Mouse (Mus musculus): ENCODE measurements at regions not wholly inside any gene's neighbourhood (a gene's known extent, or its start where the extent isn't known, plus 50 kb on each side); places are given as distances from the start of the nearest gene placed in this dataset.
"Not testable (repeated sequence)": the region's sequence is repeated elsewhere in the genome, so short reads cannot be mapped to it uniquely, and the experiment has no call there.

- DNase-seq (ENCODE audit: low spot score in 2 of 2), result no peak
Observed at GRCm38 (mm10) chr12:69486903-69487302, 95.9 kb downstream of the Vcpkmt start.

GRCm38 (mm10) chr12:69485652-69486651, 96.9 kb downstream of the Vcpkmt start:
- DNase-seq (ENCODE audit: low spot score in 2 of 2), result peak; percentile 22 to 27

DNA sequence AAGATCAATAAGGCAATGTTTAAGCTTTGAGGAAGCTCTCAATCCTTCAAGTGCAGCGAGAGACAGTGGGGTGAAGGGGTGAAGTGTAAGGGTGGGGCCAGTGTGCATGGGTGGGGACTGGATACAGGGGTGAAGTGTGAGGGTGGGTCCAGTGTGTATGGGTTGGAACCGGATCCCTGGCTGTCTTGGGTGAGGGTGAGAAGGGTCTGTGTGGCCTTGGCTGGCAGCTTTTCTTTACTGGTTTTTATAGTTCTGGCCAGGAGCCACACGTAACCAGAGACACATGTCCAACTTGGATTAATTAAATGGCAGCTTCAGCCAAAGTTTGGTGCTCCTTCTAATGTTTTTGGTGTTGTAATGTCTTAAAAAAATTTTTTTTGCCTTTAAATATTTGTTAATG, 101.4 kb downstream of the Vcpkmt start:
- DNase-seq (ENCODE audit: low spot score in 2 of 2), result no peak

DNA sequence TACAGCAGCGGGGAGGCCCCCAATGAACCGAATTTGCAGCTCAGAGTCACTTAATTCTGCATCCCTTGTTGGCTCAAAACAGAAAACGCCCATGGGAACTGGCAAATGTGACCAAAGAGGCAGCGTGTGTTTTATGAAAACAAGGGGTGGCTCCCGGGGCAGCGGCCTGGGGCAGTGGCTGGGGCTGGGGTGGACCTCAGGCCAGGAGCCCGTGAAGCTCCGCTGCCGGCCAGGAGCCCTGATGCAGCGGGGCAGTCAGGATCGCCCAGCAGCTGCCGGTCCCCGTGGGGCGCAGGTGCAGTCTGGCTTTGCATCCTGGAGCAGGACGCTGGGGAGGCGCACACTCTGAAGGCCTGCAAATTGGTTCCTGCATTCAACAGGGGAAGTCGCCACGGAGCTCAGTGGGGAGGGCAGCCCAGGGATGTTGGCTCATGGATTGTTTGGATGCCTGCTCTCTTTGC, 104.4 kb upstream of the Gm9887 start:
- DNase-seq (ENCODE audit: low spot score in 2 of 2), result no peak

DNA sequence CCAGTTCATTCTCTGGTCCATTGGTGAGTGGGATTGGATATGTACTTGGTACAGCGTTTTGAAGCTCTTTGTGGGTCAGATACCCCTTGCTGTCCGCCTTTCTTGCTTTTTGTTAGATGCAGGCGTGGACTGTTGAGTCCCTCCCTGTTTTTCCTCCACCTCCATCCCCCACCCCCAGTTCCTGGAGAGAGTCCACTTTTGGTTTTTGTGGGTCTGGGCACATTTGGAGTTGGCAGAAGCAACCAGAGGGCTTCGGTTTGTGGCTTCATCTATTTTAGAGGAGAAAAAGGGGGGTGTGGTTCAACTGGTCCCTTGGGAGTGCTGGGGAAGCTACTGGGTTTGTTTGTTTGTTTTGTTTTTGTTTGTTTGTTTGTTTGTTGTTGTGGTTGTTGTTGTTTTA, 103.9 kb upstream of the Gm9887 start:
- DNase-seq (ENCODE audit: low spot score in 2 of 2), result no peak

DNA sequence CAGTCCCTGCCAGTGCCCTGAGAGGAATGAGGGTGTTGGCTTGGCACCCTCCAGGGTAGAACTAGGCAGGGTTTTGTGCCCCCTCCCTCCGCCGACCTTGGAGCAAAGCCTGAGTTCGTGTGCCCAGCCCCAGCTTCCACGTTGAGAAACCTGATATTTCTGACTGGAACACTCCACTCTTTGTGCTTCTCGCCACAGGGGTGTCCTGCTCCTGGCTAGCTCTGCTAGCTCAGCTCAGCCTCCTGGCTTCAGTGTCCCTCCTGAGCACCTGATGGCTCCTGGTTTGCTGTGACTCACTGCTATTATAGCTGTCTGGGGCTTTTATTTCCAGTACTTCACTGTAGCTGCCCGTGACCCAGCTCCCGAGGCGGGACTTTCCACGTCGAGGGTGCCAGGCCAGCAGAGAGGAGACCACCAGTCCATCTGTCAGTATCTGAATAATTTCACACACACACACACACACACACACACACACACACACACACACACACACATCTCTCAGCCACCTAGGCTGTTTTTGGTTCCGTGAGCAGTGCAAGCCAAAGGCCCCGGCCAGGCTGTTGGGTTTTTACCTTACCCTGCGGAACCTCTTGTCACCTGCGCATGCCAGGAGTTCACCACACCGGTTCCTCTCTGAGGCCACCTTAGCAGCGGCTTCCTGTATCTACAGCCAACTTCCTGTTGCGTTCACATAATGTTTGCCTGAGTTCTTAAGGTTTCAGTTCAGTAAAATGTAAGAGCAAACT, 102.8 kb upstream of the Gm9887 start:
- DNase-seq (ENCODE audit: low spot score in 2 of 2), result no peak

DNA sequence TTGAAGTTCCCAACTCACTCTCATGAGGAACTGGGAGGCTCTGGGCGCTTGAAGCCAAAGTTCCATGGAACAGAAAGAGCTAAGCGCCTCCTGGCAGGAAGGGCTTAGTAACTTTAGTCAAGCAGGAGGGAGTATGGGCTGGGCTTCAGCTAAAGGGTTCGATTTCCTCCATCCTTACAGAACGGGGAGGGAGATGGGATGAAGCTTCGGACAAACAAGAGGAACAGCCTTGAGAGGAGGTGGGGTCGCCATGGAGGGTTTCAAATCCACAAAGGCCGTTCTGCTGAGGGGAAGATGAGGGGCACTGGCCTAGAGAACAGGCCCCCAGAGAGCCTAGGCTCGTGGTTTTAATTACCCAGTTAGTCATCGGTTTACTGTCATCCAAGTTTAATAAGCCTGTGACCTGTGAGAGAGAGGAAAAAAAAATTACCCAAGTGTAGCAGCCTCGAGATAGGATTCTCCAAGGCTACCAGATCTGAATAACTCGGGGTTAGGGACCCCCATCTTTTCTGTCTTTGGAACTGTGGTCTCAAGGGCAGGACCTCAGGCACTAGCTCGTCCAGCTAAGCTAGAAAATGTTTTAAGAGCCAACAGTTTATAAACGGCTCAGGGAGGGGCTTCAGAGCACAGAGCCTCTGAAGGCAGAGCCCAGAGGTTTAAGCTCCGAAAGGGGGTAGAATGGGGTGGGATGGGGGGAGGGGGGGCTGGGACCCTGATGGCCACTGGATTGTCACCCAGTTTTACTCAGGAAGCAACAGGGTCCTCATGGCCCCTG, 102.1 kb upstream of the Gm9887 start:
- DNase-seq (ENCODE audit: low spot score in 2 of 2), result no peak

DNA sequence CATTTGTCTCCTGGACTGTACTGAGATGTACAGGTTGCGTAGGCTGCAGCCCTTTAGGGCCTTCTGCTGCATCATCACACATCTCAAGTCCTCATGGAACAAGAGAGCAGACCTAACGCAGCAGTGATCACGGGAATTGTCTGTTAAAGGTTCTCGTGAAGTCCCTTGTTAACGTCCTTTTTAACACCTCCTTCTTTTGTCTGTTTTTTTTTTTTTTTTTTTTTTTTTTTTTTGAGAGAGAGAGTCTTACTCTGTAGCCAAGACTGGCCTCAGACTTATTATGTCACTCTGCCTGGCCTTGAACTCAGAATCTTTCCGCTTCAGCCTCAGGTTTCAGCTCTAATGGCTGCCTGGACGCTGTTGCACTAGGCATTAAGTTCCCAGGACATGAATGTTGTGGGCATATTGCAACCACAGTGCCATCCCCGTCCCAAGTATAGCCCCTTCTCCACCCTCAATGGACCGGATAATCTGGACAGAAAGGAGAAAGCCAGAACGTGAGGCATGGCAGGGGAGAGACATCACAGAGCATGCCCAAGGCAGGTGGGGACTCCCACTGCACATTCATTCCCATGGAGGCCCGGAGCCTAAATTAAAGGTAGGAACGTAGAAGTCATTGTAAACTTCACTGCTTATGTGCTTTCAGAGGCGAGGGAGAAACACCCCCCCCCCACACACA, 101.3 kb upstream of the Gm9887 start:
- DNase-seq (ENCODE audit: low spot score in 2 of 2), result no peak

- DNase-seq (ENCODE audit: low spot score in 2 of 2), result no peak
Observed at GRCm38 (mm10) chr12:69472912-69473311, 100.7 kb upstream of the Gm9887 start.

GRCm38 (mm10) chr12:69471876-69472275, 99.6 kb upstream of the Gm9887 start:
- no peak for DNase-seq (ENCODE audit: low spot score in 2 of 2)

- DNase-seq (ENCODE audit: low spot score in 2 of 2), result no peak
Observed at GRCm38 (mm10) chr12:69469004-69469403, 96.7 kb upstream of the Gm9887 start.

DNA sequence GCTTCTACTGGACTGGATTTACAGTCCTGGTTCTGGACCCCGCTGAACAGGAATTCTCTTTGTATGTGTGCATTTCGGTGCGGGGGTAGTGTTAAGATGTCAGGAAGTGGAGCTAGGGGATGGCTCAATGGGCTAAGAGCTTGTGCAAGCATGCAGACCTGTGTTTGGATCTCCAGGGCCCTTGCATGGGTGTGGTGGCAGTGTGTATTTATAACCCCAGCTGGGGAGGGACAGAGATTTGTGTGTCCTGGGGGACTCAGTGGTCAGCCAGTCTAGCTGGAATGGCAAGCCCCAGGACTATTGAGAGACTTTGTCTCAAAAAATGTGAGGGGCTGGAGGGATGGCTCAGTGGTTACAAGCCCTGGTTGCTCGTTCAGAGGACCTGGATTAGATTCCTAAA, 95.1 kb upstream of the Gm9887 start:
- no peak for DNase-seq (ENCODE audit: low spot score in 2 of 2)

GRCm38 (mm10) chr12:69464906-69465305, 92.6 kb upstream of the Gm9887 start:
- DNase-seq (ENCODE audit: low spot score in 2 of 2), result no peak

- DNase-seq (ENCODE audit: low spot score in 2 of 2), result not testable (repeated sequence)
Observed at GRCm38 (mm10) chr12:69463327-69463726, 91.1 kb upstream of the Gm9887 start.

DNA sequence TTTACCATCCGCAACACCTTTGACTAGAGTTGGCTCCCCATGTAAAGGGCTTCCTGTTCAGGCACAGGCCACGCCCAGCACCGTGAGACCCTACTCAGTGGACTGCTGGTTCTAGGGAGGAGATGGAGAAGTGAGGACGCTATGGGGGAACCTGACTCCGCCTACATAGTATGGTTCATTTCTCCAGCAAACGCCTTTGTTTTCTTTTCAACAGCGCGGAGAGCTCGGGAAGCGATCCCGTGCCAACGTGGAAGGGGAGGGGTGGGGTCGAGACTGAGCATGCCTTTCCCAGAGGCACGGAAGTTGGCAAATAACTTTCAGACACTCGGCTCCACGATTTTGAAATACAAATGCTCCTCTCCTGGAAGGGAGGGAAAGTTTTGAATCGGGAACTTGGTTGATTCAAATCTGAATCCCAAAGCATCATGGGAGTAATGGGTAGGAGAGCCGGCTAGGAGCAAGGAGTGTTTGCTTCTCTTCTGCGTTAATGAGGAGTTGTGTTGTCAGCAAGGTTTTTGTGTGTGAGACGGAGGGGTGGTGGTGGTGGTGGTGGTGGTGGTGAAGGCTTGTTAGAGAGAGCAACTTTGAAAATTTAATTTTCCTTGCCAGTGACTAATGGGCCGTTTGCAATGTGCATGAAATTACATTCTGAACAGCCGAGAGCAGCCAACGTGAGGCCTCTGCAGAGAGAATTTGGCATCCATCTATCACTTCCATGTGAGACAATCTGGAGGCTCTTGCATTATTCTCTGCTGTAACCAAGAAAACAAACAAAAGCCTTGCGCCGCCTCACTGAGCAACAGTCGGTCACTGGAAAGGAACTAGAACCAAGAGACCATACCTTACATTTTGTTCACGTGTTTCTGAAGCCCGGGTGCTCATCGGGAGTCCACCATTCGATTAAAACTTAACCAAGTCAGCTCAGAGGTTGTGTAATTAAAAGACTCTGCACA, 89.9 kb upstream of the Gm9887 start:
- DNase-seq (ENCODE audit: low spot score in 2 of 2), result no peak

GRCm38 (mm10) chr12:69460552-69461079, 88.4 kb upstream of the Gm9887 start:
- no peak for DNase-seq (ENCODE audit: low spot score in 2 of 2)

DNA sequence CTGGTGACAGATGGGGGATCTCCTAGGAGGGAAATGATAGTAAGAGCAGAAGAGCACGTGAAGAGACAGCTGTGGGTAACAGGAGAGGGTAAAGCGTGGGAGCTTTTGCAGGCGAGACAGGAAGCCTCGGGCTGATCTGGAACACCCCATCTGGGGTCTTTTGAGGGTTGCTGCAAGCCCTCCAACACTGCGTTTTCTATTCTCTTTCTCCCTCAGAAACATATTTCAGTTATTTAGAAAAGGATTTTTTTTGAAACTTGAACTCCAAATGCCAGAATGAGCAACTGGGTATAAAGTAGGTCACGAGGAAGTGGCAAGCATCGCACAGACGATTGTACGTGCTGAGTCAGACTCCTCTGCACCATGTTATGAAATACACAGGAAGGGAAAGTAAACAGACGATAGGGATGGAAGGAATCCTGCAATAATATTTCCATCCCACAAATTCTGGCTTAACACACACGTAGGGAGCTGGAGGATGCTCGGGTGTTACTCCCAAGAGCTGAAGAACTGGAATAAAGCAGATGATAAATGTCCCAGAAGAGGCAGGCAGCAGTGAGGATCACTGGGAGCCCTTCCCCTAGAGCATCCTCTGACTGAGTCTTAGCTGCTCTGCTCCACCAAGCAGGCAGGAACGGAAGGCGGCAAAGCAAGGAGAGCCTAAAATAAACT, 86.0 kb upstream of the Gm9887 start:
- peak; percentile 30 to 51 for DNase-seq (ENCODE audit: low spot score in 2 of 2)

- peak in 1 of 2 experiments; percentile 10 for DNase-seq (ENCODE audit: low spot score in 2 of 2)
Observed at GRCm38 (mm10) chr12:69456746-69457145, 84.5 kb upstream of the Gm9887 start.

GRCm38 (mm10) chr12:69456116-69456515, 83.9 kb upstream of the Gm9887 start:
- DNase-seq (ENCODE audit: low spot score in 2 of 2), result no peak

Data from left cerebral cortex, adult 18-20 months (tissue).